Mouse (Mus musculus) MEL (cell line): ENCODE measurements around the gene C1qtnf5. TPM values are rescaled to one million over a fixed set of nuclear protein-coding genes. Genes with fewer than 3 reads are reported as not detected.

Source experiments
- DNase-seq: peaks from one replicate; pipeline ENCODE4 v3.0.0; 2011; ENCODE audit warnings: low read depth, low spot score
- H3K27ac ChIP-seq: 2 replicates; pipeline ENCODE4 v1.5.1; 2012; ENCODE audit warnings: low read depth, mild to moderate bottlenecking, control low read depth, low read length, moderate library complexity; ENCODE audit not compliant: control insufficient read depth
- H3K27me3 ChIP-seq, 2 experiments: fragments of 150-350 bp in 1 of 2; sonication (generic) in 1 of 2; 2 replicates each; pipeline ENCODE4 v1.6.1; 2012; ENCODE audit warnings: low read length in 2 of 2, mild to moderate bottlenecking in 2 of 2, improper control_type of control experiment in 1 of 2, moderate library complexity in 1 of 2; ENCODE audit not compliant: insufficient read depth in 2 of 2, control insufficient read depth in 1 of 2
- H3K36me3 ChIP-seq, 2 experiments: 2 replicates each; pipeline ENCODE4 v1.6.1; 2012 to 2014; ENCODE audit warnings: low read length in 2 of 2, improper control_type of control experiment in 1 of 2, inconsistent platforms in 1 of 2, mild to moderate bottlenecking in 1 of 2; ENCODE audit not compliant: insufficient read depth in 2 of 2, control insufficient read depth in 1 of 2
- H3K4me1 ChIP-seq, 2 experiments: fragments of 150-350 bp in 1 of 2; sonication (generic) in 1 of 2; 2 replicates each; pipeline ENCODE4 v1.6.1; 2012; ENCODE audit warnings: low read length in 2 of 2, improper control_type of control experiment in 1 of 2, mild to moderate bottlenecking in 1 of 2; ENCODE audit not compliant: insufficient read depth in 2 of 2, control insufficient read depth in 1 of 2
- H3K4me3 ChIP-seq, 2 experiments: fragments of 150-350 bp in 1 of 2; sonication (generic) in 1 of 2; 2 replicates each; pipeline ENCODE4 v1.5.1; 2012; ENCODE audit warnings: low read depth in 2 of 2, low read length in 2 of 2, mild to moderate bottlenecking in 2 of 2, moderate library complexity in 2 of 2, control low read depth in 1 of 2, improper control_type of control experiment in 1 of 2; ENCODE audit not compliant: control insufficient read depth in 1 of 2, insufficient read depth in 1 of 2
- H3K79me2 ChIP-seq: 2 replicates; pipeline ENCODE4 v1.6.1; 2012; ENCODE audit warnings: mild to moderate bottlenecking, low read length, moderate library complexity; ENCODE audit not compliant: control insufficient read depth, poor library complexity, insufficient read depth
- H3K9ac ChIP-seq: 2 replicates; pipeline ENCODE4 v1.6.1; 2012; ENCODE audit warnings: low read depth, mild to moderate bottlenecking, control low read depth, low read length, moderate library complexity; ENCODE audit not compliant: control insufficient read depth, poor library complexity, severe bottlenecking
- H3K9me3 ChIP-seq: fragments of 150-350 bp; sonication (generic); replicated peaks from 2 replicates; pipeline ENCODE4 v1.6.1; 2012; ENCODE audit warnings: mild to moderate bottlenecking, low read length, improper control_type of control experiment, moderate library complexity; ENCODE audit not compliant: insufficient read depth
- BHLHE40 ChIP-seq: IDR thresholded peaks from 2 replicates; pipeline ENCODE4 v1.6.1; 2012; ENCODE audit warnings: low read depth, mild to moderate bottlenecking, inconsistent platforms, low read length, improper control_type of control experiment, borderline replicate concordance
- CHD1 ChIP-seq: IDR thresholded peaks from 2 replicates; pipeline ENCODE4 v1.6.1; 2012; ENCODE audit warnings: low read depth, mild to moderate bottlenecking, inconsistent platforms, low read length, improper control_type of control experiment
- CTCF ChIP-seq, 3 experiments: IDR thresholded peaks in 2 of 3; conservative IDR thresholded peaks in 1 of 3; 2 replicates each; pipeline ENCODE4 v1.5.1; 2011 to 2012; ENCODE audit warnings: low read length in 3 of 3, low read depth in 2 of 3, mild to moderate bottlenecking in 2 of 3, improper control_type of control experiment in 1 of 3, inconsistent platforms in 1 of 3, mixed read lengths in 1 of 3, moderate library complexity in 1 of 3; ENCODE audit not compliant: control insufficient read depth in 1 of 3, insufficient read depth in 1 of 3, poor library complexity in 1 of 3, severe bottlenecking in 1 of 3
- ELF1 ChIP-seq: IDR thresholded peaks from 2 replicates; pipeline ENCODE4 v1.6.1; 2014; ENCODE audit warnings: low read depth, mild to moderate bottlenecking, inconsistent platforms, low read length, improper control_type of control experiment, moderate library complexity
- EP300 ChIP-seq, 2 experiments: IDR thresholded peaks; 2 replicates each; pipeline ENCODE4 v1.6.1; 2011; ENCODE audit warnings: improper control_type of control experiment in 2 of 2, low read length in 2 of 2, low read depth in 1 of 2, mild to moderate bottlenecking in 1 of 2
- ETS1 ChIP-seq: IDR thresholded peaks from 2 replicates; pipeline ENCODE4 v1.6.1; 2012; ENCODE audit warnings: low read depth, mild to moderate bottlenecking, inconsistent platforms, low read length, improper control_type of control experiment, moderate library complexity
- GATA1 ChIP-seq: IDR thresholded peaks from 2 replicates; pipeline ENCODE4 v1.6.1; 2011; ENCODE audit warnings: low read depth, low read length, improper control_type of control experiment
- HCFC1 ChIP-seq: IDR thresholded peaks from 2 replicates; pipeline ENCODE4 v1.6.1; 2012; ENCODE audit warnings: low read depth, mild to moderate bottlenecking, inconsistent platforms, low read length, improper control_type of control experiment, moderate library complexity
- JUND ChIP-seq: IDR thresholded peaks from 2 replicates; pipeline ENCODE4 v1.6.1; 2011; ENCODE audit warnings: low read depth, mild to moderate bottlenecking, improper control_type of control experiment, low read length
- MAX ChIP-seq: IDR thresholded peaks from 2 replicates; pipeline ENCODE4 v1.6.1; 2011; ENCODE audit warnings: low read length, improper control_type of control experiment
- MAZ ChIP-seq: IDR thresholded peaks from 2 replicates; pipeline ENCODE4 v1.6.1; 2012; ENCODE audit warnings: low read depth, mild to moderate bottlenecking, inconsistent platforms, low read length, improper control_type of control experiment
- MEF2A ChIP-seq: IDR thresholded peaks from 2 replicates; pipeline ENCODE4 v1.6.1; 2014; ENCODE audit warnings: low read depth, mild to moderate bottlenecking, inconsistent platforms, low read length, improper control_type of control experiment; ENCODE audit not compliant: poor library complexity, insufficient replicate concordance, severe bottlenecking; ENCODE audit errors: extremely low read depth
- MYB ChIP-seq: IDR thresholded peaks from 2 replicates; pipeline ENCODE4 v1.6.1; 2011; ENCODE audit warnings: mild to moderate bottlenecking, low read depth, low read length, improper control_type of control experiment
- NRF1 ChIP-seq: IDR thresholded peaks from 2 replicates; pipeline ENCODE4 v1.6.1; 2014; ENCODE audit warnings: low read depth, mild to moderate bottlenecking, inconsistent platforms, low read length, improper control_type of control experiment, moderate library complexity; ENCODE audit not compliant: poor library complexity, insufficient read depth, severe bottlenecking
- POLR2AphosphoS5 ChIP-seq: IDR thresholded peaks from 2 replicates; pipeline ENCODE4 v1.6.1; 2012; ENCODE audit warnings: low read depth, borderline replicate concordance, mild to moderate bottlenecking, inconsistent platforms, low read length, moderate library complexity, mixed read lengths
- RAD21 ChIP-seq: IDR thresholded peaks from 2 replicates; pipeline ENCODE4 v1.6.1; 2011; ENCODE audit warnings: mild to moderate bottlenecking, low read depth, low read length, improper control_type of control experiment
- RCOR1 ChIP-seq: IDR thresholded peaks from 2 replicates; pipeline ENCODE4 v1.6.1; 2012; ENCODE audit warnings: low read depth, mild to moderate bottlenecking, inconsistent platforms, low read length, improper control_type of control experiment
- SMC3 ChIP-seq: IDR thresholded peaks from 2 replicates; pipeline ENCODE4 v1.6.1; 2011; ENCODE audit warnings: low read depth, low read length, improper control_type of control experiment
- TAL1 ChIP-seq: IDR thresholded peaks from 2 replicates; pipeline ENCODE4 v1.6.1; 2012; ENCODE audit warnings: mild to moderate bottlenecking, inconsistent platforms, low read length, moderate library complexity, mixed read lengths
- TCF12 ChIP-seq: IDR thresholded peaks from 2 replicates; pipeline ENCODE4 v1.6.1; 2014; ENCODE audit warnings: low read depth, mild to moderate bottlenecking, inconsistent platforms, low read length, improper control_type of control experiment, moderate library complexity
- UBTF ChIP-seq: IDR thresholded peaks from 2 replicates; pipeline ENCODE4 v1.6.1; 2012; ENCODE audit warnings: low read depth, mild to moderate bottlenecking, inconsistent platforms, low read length, improper control_type of control experiment, moderate library complexity, borderline replicate concordance; ENCODE audit not compliant: insufficient read depth
- polyA plus RNA-seq, 2 experiments: library from polyadenylated mRNA; stranded (reverse) in 1 of 2; unstranded in 1 of 2; fragments of >175 nt in 1 of 2; fragments of >200 nt in 1 of 2; gene quantifications; 2 replicates each; pipeline versions ENCODE4 v1.2.1 to v1.2.4; 2012; ENCODE audit warnings: low replicate concordance in 2 of 2, low read depth in 1 of 2; ENCODE audit not compliant: insufficient read length in 2 of 2, insufficient read depth in 1 of 2, missing spikeins in 1 of 2
- total RNA-seq: library from RNA; depleted of rRNA; stranded (reverse); fragments of 300-350 nt; gene quantifications from 2 replicates; pipeline ENCODE4 v1.2.3, GENCODE M21; 2012

C1qtnf5 gene
- total and polyA plus RNA-seq, 3 experiments = 0.13 to 0.19 TPM; not detected in 1

DNA sequence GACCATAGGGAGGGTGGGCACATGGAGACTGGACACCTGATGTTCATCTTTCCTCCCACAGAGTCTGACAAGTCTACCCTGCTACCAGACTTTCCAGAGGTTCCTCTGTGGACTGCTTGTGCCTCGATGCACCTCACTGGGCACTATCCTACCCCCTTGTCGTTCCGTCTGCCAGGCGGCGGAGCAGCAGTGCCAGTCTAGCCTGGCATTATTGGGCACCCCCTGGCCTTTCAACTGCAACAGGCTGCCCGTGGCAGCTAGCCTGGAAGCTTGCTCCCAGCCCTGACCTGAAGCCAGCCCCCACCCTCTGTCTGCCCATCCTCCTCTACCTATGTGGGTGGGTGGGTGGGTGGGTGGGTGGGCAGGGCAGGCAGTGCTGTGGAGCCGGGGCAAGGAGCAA, 863 bp upstream of the C1qtnf5 start:
- H3K9ac ChIP-seq = no peak overlapping the region
- no peaks in the 10 kb centered on the region for H3K9me3 ChIP-seq
- no peak for DNase-seq
- peaks cover 0 to 8% of the 10 kb centered on the region in 2 experiments; a peak in 3 of 4 replicates for H3K36me3 ChIP-seq
- H3K27ac ChIP-seq = no peak overlapping the region
- peaks cover 38% of the 10 kb centered on the region for H3K79me2 ChIP-seq
- no peaks in the 10 kb centered on the region for H3K27me3 ChIP-seq
- no peak overlapping the region for H3K4me3 ChIP-seq
- TF ChIP-seq EP300 (IDR thresholded peaks at IDR 0.05; ENCODE audit: low read depth in 1 of 2, low read length in 2 of 2) = no peak
- no peak for TF ChIP-seq MAX
- TF ChIP-seq CTCF (IDR thresholded peaks at IDR 0.05 in 2 of 3, conservative IDR thresholded peaks at IDR 0.05 in 1 of 3; ENCODE audit: control insufficient read depth in 1 of 3, insufficient read depth in 1 of 3, low read depth in 2 of 3, low read length in 3 of 3, poor library complexity in 1 of 3, severe bottlenecking in 1 of 3) = no peak
- no peak for TF ChIP-seq MEF2A
- no peak for TF ChIP-seq TAL1
- TF ChIP-seq MYB = no peak
- no peak for TF ChIP-seq POLR2AphosphoS5
- no peak for TF ChIP-seq TCF12
- TF ChIP-seq HCFC1 = no peak
- no peak for TF ChIP-seq ELF1
- TF ChIP-seq RCOR1 = no peak
- TF ChIP-seq GATA1 = no peak
- no peak for TF ChIP-seq NRF1
- no peak for TF ChIP-seq SMC3
- TF ChIP-seq BHLHE40 = no peak
- no peak for TF ChIP-seq MAZ
- no peak for TF ChIP-seq CHD1
- H3K4me1 ChIP-seq = peaks cover 0 to 14% of the 10 kb centered on the region in 2 experiments; a peak in 2 of 4 replicates

DNA sequence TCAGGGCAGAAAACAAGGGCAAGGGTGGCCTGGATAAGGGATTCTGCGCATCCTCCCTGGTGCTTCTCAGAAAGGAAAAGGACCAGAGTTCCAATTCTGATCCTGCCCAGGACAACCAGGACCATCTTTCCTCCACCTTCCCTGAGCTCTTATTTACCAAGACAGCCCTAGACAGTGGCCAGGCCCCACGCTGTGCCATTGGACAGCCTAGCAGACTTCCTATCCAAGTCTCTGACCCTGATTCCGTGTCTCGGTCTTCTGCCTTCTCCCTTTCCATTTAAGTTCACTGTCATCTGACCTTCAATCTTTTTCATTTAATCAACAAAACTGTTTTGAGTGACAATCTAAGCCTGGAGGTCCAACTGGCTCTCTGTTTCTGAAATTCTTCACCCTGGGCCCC, 449 bp upstream of the C1qtnf5 start:
- no peak for TF ChIP-seq GATA1
- no peak for TF ChIP-seq UBTF
- no peak for TF ChIP-seq BHLHE40
- TF ChIP-seq MYB = no peak
- TF ChIP-seq JUND = no peak
- TF ChIP-seq ETS1 = no peak
- TF ChIP-seq RAD21 = no peak
- Histone ChIP-seq H3K27me3 (no peaks in the 10 kb centered on the region), H3K4me1 (peaks cover 0 to 14% of the 10 kb centered on the region in 2 experiments; a peak in 2 of 4 replicates), H3K4me3 (no peak overlapping the region), H3K27ac (no peak overlapping the region), H3K9me3 (no peaks in the 10 kb centered on the region), H3K36me3 (peaks cover 0 to 8% of the 10 kb centered on the region in 2 experiments; a peak in 3 of 4 replicates), H3K9ac (no peak overlapping the region), H3K79me2 (peaks cover 38% of the 10 kb centered on the region)
- DNase-seq = no peak
